15 mouse cellular contexts compared by ENCODE assay signal in genomic region chr12:82395194-82395593, GRCm38 (mm10).
"Had no signal": no experiment of that assay in that cellular context is flagged by ENCODE, and none has a peak within 500 bp of the region (broad histone marks: within the 10 kb centered on the region; RNA-seq: fewer than 3 reads in every experiment).

No protein-coding gene starts in this region.

- H3K27ac ChIP-seq: liver, embryonic 13.5 days; macrophage; midbrain, embryonic 12.5 days; neural tube, embryonic 13.5 days had no signal

- H3K4me3 ChIP-seq: limb, embryonic 12.5 days; liver, embryonic 13.5 days; lung, embryonic 15.5 days; midbrain, embryonic 12.5 days; neural tube, embryonic 13.5 days had no signal

- ATAC-seq: liver, postnatal 0 days; midbrain, embryonic 16.5 days had no signal

- H3K9me3 ChIP-seq: limb, embryonic 12.5 days; liver, embryonic 13.5 days; lung, embryonic 15.5 days; megakaryocyte, embryonic 14.5 days; midbrain, embryonic 12.5 days; neural tube, embryonic 13.5 days had no signal

- H3K36me3 ChIP-seq: liver, embryonic 13.5 days had no signal

- H3K4me2 ChIP-seq: limb, embryonic 12.5 days; liver, embryonic 13.5 days; lung, embryonic 15.5 days; midbrain, embryonic 12.5 days; neural tube, embryonic 13.5 days had no signal

- H3K27me3 ChIP-seq: limb, embryonic 12.5 days; liver, embryonic 13.5 days; lung, embryonic 15.5 days; midbrain, embryonic 12.5 days; neural tube, embryonic 13.5 days had no signal

- DNase-seq: kidney, postnatal 25 days; liver; liver, embryonic 13.5 days; liver, postnatal 0 days; lung, postnatal 14 days; right cerebral cortex, postnatal 14 days; thymus, adult 2 months; thymus, postnatal 25 days had no signal

- H3K9ac ChIP-seq: limb, embryonic 12.5 days; liver, embryonic 13.5 days; liver, postnatal 0 days; lung, embryonic 15.5 days; midbrain, embryonic 12.5 days; neural tube, embryonic 13.5 days had no signal
